Mouse (Mus musculus): Measurements from ENCODE around the gene Zfp664.

Gene Zfp664

DNA sequence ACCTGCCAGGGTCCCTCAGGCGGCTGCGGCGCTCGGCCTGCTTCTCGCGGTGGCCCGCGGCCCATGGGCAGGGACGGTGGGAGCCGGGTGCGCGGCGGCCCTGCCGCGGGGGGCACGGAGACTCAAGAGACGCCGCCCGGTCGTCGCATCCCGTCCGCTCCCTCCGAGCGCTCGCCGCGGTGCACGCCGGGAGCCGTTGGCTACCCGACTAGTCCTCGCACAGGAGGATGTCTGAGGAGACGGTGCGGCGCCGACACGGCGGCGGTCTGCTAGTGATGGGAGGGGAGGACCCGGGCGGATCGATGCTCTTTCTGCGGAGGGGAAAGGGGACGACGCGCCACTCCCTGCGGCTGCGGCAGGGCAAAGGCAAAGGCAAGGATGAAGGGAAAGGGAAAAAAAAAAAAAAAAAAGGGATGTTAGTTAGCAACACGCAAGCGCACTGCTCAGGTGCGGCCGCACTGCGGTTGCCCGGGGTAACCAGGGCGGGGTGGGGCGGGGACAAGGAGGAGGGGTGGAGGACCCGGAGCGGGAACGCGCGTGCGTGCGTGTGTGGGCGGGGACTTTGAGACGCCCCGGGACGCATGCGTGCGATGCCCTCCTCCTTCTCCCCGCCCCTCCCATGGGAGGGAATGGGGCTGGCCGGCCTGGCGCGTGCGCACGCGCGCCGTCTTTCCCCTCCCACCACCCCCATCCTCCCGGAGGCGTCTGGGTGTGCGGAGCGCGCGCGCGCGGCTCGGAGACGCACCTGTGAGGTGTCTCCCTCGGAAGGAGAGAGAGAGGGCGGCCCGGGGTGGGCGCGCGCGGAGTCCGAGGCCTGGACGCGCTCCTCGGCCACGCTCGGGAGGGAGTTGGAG is at the start of gene Zfp664, which contains the start of gene Ccdc92:
Gene Zfp664 (plus strand): TSS at position 679 of the 854 bp plus-strand sequence.
Gene Ccdc92 (minus strand): TSS at position 412 of the 854 bp plus-strand sequence.
- DNase-seq: peak; percentile 98

DNA sequence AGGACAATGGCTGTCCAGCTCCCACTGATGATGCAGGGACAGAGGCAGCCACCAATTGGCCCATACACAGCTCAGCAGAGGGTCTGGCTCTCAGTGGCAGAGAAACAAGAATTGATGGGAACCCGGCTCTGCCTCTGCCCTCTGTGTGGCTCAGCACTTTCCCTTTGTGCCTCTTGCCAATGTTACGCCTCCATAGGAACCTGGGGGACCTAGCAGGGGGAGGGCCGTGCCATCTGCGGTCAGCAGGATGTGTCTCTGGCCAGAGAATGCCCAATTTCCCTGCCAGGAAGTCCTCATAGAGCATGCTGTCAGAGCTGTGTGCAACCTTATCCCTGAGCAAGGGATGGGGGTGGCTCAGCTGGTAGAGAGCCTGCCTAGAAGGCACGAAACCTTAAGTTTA is 47.7 kb upstream of the Zfp664 start:
- no peak for DNase-seq

DNA sequence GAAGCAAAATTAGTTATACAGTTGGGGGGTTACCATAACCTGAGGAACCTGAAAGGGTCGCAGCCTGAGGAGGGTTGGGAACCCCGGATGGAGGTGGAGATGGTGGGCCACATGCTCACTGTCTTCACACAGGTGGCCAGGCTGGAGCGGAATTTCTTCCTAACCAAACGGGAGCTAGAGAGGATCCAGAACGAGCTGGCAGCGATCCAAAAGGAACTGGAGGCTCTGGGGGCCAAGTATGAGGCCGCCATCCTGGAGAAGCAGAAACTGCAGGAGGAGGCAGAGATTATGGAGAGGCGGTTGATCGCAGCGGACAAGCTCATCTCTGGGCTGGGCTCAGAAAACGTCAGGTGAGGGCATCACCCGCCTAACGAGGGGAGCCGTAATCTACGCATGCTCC is 45.4 kb upstream of the Zfp664 start:
- DNase-seq: no peak

DNA sequence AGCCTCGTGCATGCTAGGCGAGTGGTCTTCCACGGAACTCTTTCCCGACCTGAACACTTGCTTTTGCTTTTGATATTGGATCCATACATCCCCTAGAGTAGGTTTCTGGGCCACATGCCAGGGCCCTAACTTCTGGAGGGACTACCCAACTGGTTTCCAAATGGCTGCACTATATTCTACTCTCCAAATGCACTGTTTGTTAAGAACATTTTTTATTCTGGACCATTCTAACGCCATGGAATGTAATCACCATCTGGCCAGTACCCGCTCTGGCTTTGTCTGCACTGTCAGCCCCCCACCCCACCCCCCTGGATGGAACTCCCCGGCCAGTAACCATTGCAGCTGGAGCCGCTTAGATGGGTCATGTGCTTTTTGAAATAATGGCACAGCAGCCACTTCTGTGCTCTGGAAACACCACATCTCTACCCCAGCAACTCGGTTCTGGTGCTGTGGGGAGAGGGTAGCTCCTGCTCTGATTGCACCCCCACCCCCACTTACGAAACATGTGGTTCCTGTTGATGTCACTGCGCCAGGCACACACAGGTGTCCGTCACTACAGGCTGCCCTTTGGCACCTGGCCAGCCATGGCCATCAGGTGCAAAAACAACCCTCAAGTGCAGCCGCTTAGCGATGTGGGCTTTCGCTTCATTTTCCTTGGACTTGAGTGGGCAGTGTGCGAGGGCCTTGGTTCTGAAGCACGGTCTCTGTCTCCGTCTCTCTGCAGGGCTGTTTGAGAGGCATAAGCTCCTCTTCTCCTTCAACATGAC is 40.2 kb upstream of the Zfp664 start:
- no peak for DNase-seq

DNA sequence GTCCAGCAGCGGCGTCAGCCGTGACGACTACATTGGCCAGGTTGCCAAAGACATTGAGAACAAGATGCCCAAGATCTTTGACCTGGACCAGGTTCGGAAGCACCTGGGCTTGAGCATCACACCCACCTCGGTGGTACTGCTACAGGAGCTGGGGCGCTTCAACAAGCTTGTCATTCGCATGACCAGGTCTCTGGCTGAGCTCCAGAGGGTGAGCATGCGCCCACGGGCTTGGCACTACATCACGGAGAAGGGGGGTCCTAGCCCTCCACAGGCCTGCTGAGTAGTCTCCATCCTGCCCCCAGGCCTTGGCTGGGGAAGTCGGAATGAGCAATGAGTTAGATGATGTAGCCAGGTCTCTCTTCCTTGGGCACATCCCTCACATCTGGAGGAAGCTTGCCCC is 32.2 kb upstream of the Zfp664 start:
- DNase-seq: no peak

DNA sequence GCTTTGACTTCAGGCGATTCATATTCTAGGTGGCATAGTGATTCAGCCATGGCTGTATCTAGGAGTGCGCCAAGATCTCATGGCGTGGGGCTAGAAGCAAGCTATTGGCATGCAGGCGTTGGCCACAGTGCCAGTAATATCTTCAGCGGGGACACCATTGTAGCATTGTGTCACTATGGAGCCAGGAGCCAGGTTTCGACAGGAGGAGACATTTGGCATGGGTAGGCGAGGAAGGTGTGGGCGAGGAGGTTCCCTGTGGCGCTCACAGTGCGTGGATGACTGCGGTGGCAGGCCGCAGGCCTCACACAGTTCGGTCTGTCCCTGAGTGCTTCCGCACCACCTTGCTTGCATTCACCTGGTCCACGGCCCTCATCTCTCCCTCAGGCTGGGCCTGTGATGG is 27.3 kb upstream of the Zfp664 start:
- no peak for DNase-seq

DNA sequence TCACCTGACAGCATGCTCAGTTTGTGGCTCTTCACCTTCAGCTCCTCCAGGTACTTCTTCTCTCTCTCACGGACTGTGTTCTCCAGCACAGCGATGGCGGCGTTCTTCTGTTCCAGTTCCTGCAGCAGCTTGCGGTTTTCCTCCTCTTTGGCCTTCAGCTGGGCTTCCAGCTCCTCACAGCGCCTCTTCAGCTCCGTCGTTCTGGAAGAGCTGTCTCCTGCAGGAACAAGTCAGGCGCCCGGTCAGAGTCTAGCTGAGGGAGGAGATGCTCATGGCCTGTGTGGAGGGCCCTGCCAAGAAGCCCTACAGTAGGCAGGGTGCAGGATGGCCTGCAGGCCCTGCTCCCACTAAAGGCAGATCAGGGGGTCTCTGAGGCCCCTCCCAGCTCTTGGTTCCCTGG is 26.4 kb upstream of the Zfp664 start:
- no peak for DNase-seq

DNA sequence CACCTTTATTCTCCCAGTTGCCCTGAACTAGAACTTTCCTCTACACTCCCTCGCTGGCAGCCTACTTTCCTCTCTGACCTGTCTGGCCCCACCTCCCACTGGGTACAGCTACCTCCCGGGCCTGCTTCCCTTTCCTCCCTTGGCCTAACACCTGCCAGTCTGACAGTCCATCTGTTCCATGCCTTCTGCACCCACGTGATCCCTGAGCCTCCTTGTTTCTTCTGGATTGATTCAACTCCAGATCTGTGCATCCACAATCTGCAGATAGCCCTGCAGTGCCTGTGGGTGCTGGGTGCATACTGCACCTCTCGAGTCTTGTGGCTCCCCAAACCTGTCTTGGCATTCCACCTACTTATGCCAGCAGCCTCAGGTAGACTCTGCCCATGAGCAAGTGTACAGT is 25.9 kb upstream of the Zfp664 start:
- DNase-seq: no peak

DNA sequence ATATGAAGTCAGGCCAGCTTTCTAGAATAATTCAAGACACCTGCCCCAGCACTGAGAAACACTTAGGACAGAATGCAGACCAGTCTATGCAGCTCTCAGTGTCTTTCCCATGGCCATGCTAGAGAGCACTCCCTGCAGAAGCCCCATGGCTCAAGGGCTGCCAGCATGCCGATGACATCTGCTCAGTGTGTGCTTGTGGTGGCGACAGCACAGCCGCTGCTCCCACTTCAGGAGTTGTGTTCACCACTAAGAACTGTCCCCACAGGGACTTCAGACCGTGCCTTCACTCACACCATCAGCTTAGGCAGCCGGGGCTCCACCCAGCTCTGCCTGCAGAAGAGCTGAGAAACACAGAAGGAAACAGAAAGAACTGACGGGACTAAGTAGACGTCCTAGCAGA is 22.3 kb upstream of the Zfp664 start:
- no peak for DNase-seq

DNA sequence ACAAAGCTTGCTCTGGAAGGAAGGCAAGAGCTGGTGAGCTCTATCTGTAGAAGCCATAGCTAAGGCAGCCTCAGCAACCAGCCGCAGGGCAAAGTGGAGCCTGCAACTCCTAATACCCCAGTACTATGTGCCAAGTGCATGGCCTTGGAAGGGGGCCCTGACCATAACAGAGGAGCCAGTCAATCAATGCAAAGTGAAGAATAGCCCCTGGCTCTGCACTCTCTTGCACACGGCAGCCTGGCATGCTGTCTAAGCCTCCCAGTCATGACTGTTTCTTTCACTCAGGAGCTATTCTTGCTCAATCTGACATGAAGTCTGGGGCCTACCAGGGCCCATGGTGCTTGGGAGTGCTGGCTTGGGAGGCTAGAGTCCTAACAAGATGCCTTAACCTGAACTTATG is 21.8 kb upstream of the Zfp664 start:
- DNase-seq: no peak

DNA sequence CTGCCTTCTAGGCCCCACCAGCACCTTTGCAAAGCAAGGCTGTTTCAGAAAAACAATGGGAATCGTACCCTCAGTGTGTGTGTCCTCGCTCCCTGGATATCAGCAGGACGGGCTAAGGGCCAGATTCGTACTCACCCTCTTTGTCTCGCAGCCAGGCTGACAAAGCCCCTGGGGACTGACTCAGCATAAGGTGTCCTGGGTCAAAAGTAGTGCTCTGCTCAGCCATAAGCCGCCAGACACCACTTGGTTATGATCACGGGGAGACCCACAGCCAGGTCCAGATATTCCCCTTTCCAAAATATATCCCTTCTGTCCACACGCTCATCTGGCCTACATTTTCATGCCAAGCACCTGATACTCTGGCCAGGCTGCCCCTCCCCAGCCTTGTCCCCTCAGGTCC is 19.1 kb upstream of the Zfp664 start:
- no peak for DNase-seq

DNA sequence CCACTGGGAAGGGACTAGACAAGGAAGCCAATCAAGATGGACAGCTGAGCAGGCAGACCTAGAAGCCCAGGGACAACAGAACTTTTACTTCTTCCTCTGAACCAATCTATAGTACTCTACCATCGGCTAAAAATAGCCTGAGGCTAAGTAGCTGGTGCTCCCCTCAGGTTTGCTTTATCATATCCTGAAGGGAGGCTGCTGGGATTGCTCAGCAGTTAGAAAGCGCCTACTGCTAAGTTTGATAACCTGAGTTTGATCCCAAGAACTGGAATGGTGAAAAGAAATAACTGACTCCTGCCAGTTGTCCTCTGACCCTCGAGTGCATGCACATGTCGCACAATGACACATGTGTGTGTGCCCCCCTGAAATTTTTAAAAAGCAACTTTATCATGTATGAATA is 17.6 kb upstream of the Zfp664 start:
- DNase-seq: no peak

DNA sequence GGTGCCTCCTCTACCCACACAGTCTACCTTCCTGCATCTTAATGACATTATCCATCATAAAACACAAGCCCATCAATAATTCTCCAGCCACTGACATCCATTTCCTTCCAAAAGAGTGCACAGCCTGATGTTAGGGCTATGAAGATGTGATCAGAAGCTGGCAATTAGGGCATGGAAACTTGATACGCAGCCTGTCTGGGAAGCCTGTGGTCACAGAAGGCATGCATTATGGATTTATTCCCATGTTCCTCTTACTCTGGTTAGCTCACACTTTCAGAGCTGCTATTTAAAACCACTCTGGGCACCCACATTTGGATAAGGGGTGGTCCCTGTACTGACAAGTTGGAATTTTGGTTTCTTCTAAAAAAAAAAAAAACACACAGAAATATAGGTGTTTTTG is 15.5 kb upstream of the Zfp664 start:
- DNase-seq: peak; percentile 19

DNA sequence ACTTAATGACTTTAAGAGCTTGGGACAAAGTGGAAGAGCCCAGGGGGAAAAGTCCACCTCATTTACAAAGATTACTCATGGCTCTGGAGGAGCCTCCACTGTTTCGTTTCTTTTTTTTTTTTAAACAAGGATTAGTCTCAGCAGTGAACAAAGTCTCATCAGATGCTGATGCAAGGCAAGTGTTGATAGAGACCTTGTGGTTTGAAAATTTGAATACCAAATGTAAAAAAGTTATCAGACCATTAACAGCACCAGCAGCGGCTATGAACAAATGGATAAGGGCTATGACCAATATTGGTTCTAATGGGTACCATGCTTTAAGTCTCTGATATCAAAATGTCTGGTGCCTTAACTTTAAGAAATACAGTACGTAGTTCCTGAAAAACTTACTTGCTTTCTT is 13.5 kb upstream of the Zfp664 start:
- no peak for DNase-seq

DNA sequence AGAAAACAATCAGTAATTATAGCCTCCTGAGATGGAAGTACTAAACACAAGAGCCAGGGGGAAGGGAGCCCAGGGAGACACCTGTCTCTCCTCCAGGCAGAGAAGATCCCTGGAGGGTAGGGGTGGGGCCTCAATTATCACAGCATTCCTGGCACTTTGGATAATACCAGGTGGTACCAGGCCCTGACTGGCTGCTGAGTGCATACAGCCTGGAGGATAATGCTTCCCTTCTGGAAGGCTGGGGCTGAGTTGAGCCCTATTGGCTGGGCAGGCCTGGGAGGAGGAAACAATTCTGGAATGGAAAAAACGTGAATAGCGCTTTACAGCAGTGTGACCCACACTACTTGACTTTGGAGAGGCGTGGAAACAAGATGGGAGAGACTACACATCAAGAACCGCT is 10.9 kb upstream of the Zfp664 start:
- DNase-seq: no peak

DNA sequence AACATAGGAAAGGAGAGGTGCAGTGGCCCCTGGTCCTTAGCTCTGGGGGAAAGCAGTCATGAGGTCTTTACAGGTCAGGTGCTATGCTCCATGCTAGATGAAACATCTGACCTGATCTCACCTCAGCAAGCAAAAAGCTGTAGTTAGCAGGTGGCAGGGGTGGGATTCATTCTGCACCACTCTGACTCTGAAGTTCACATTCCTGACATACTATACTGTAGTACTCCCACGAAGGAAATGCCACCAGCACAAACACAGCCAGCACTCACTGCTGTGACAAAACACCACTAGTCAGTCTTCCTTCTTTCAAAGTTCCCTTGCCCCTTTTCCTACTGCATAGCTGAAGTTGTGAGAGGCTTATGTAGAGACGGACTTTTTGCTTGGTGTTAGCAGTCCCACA is 10.2 kb upstream of the Zfp664 start:
- no peak for DNase-seq

DNA sequence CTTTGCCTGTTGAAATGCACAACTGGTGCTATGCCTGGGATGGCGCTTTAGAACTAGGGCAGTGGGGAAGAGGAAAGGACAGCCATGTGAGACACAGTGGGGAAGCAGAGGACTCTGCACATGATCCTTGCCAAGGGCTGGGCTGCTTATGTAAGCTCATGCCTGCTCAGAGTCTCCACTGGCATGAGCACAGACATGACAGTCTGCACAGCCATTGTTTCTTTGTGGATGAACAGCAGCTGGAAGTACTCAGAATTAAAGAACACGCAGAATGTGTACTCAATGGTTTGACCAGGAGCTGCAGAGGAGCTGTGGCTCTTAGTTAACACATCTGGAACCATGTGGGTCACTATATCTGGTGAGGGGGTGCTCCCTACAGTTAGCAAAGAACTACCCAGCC is 9.4 kb upstream of the Zfp664 start:
- DNase-seq: no peak

DNA sequence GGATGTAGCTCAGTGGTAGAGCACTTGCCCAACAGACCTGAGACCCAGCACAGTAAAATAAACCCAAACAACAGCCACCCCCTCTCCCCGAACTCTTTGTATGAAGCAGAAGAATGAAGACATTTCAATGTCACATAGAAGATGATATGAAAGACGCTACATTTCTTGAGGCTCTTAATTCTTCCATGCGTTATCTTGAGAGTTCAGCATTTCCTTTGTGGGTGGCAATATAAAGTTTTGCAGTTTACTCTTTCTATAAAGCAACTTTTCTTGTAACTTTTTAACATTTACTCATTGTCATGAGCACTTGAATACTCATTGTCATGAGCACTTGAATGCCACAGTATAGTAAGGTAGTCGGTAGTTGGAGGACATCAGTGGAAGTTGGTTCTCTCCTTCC is 8.3 kb upstream of the Zfp664 start:
- no peak for DNase-seq

DNA sequence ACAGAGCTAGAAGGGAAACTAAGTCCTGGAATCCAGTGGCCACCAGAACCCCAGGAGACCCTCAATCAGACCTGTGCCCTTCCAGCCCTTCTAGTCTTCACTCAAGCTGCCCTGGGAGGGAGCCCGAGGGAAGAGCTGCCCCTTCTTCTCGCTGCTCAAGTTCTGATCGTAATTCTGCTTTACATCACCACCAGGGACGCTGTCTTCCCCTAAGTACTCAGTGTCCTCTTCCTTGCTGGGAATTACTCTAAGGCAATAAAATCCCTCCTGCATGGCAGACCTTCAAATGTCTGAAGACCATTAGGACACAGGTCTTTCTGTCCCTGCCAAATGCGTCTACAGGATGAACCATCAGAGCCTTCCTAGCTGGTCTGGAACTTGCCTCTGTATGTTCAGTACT is 2.5 kb upstream of the Zfp664 start:
- peak; percentile 71 for DNase-seq

DNA sequence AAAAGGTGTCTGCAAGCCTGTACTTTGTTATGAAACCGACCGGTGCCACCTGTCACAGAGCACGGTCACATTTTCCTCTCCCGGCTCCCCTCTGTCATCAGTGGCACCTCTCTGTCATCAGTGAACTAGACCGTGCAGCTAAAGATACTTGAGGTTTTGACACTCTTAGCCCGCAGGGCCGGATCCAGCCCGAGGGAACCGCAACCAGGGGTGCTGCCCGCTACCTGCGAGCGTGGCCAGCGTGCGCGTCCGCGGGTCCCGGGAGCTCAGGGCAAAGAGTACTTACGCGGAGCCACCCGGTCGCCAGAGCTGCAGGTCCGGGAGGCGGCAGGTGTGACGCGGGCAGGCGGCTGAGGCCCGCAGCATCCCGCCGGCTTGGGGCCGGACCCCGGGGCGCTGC is 1.0 kb upstream of the Zfp664 start:
- peak; percentile 46 for DNase-seq

DNA sequence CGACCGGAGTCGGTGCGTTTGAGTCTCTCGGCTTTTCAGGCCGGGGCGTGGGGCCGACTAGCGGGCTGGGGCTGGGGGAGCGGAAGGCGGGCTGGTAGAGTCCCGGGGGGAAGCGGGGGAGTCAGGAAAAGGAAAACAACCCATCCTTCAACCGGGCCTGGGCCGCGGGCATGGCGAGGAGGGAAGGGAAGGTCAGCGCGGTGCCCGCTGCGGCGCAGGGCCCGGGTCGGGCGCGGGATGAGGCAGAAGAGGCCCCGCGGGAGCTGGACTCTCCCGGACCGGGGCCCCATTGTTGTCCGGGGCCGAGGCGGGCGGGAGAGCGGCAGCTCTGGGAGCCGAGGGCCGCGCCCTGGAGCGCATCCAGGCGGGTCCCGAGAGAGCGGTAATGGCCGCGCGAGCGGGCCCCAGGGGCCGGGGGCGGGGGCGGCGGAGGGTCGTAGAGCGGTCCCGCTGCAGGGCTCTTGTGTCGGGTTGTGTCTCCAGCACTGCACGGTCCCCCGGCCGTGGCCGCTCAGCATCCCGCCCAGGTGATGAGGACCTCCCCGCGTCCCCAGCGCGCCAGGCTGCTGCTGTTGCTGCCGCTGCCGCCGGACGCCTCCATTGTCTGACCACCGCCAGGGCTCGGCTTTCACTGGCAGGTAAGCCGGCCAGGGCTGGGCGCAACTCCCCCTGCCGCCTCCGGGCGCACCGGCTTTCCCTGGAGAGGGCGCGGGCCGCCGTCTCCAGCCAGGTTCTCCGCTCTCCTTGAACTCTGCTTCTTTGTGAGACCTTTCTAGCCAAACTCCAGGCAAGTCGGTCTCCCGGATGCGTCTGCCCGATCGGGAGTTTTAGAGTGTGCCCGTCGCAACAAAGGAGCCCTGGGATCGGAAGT is 615 bp downstream of the Zfp664 start:
- DNase-seq: no peak

DNA sequence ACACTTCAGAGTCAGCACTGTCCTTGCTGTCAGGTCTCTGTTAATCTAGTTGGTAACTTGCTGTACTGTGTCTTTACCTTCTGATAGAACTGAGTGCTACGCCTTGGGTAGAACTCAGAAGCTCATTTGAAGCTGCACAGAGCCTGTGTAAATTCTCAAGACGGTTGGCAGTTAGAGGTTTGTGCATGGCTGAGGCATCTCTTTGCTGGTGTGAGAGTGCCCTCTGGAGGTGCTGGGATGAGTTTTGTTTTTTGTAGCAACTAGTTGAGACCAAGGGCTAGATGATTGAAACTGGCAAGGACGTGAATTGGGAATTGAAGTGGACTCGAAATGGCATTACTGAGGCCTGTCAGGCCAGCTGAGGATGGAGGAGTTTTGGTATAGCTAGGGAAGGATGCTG is 6.5 kb downstream of the Zfp664 start:
- peak; percentile 81 for DNase-seq

DNA sequence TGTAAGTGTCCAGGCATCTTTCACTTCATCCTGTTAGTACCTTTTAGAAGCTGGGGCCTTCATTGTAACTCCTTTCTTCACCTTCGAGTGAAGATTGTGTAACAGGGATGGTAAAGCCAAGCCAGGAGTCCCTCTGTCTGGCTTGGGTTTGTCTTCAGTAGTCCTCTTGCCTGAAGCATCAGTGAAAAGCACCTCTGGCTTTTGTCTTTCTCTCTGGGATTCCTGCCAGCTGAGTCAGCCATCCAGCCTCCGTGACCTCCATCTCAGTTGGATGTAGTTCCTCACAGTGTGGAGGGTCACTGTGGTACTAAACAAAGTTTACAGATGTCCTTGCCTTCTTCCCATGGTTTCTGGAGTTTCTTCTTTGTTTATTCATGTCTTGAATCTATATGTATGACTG is 9.5 kb downstream of the Zfp664 start:
- no peak for DNase-seq
